Mouse (Mus musculus) brain, adult 2 months (tissue): ENCODE data around the gene Hoxa7.

Source experiments
- DNase-seq: peaks from one replicate; pipeline ENCODE4 v3.0.0; 2011; ENCODE audit warnings: low read depth, low spot score

Hoxa7 gene

GRCm38 (mm10) chr6:52239625-52240388 lies 18.2 kb upstream of the Hoxa7 start:
- no peak for DNase-seq

- no peak for DNase-seq
These were observed 17.3 kb upstream of the Hoxa7 start for GRCm38 (mm10) chr6:52238976-52239375.

- no peak for DNase-seq
These were observed 16.5 kb upstream of the Hoxa7 start for GRCm38 (mm10) chr6:52238155-52238545.

GRCm38 (mm10) chr6:52237346-52238154 lies 15.9 kb upstream of the Hoxa7 start:
- DNase-seq, result no peak

- DNase-seq, result no peak
These were observed 15.2 kb upstream of the Hoxa7 start for GRCm38 (mm10) chr6:52236806-52237205.

- DNase-seq, result no peak
These were observed 14.2 kb upstream of the Hoxa7 start for GRCm38 (mm10) chr6:52235866-52236265.

GRCm38 (mm10) chr6:52235267-52235666 lies 13.6 kb upstream of the Hoxa7 start:
- no peak for DNase-seq

- no peak for DNase-seq
These were observed 12.9 kb upstream of the Hoxa7 start for GRCm38 (mm10) chr6:52234428-52235140.

GRCm38 (mm10) chr6:52233546-52234427 lies 12.1 kb upstream of the Hoxa7 start:
- DNase-seq, result no peak

- DNase-seq, result no peak
These were observed 11.4 kb upstream of the Hoxa7 start for GRCm38 (mm10) chr6:52232984-52233545.

GRCm38 (mm10) chr6:52232568-52232965 lies 10.9 kb upstream of the Hoxa7 start:
- DNase-seq, result no peak

- no peak for DNase-seq
These were observed 10.4 kb upstream of the Hoxa7 start for GRCm38 (mm10) chr6:52231885-52232567.

GRCm38 (mm10) chr6:52230516-52231165 lies 9.0 kb upstream of the Hoxa7 start, which contains the start of gene Hoxa9:
Hoxa9 (minus strand) TSS chr6:52231089.
- no peak for DNase-seq

GRCm38 (mm10) chr6:52229558-52230416 lies 8.1 kb upstream of the Hoxa7 start:
- no peak for DNase-seq

GRCm38 (mm10) chr6:52228475-52229465 lies 7.1 kb upstream of the Hoxa7 start:
- DNase-seq, result no peak

- no peak for DNase-seq
These were observed 6.0 kb upstream of the Hoxa7 start for GRCm38 (mm10) chr6:52227470-52228222.
